Mouse (Mus musculus) hindbrain, embryonic 10.5 days (tissue): ENCODE measurements at regions not wholly inside any gene's neighbourhood (a gene's known extent, or its start where the extent isn't known, plus 50 kb on each side); places are given as distances from the start of the nearest gene placed in this dataset.

Experiments
- DNase-seq: peaks from one replicate; pipeline ENCODE4 v3.0.0-alpha.2; 2017; ENCODE audit warnings: low spot score
- H3K27ac ChIP-seq: fragments of 300-500 bp; sonication (generic); 2 replicates; pipeline ENCODE4 v1.5.1; 2016; ENCODE audit warnings: mild to moderate bottlenecking, moderate library complexity
- H3K27me3 ChIP-seq: fragments of 300-500 bp; sonication (generic); 2 replicates; pipeline ENCODE4 v1.6.1; 2016; ENCODE audit warnings: mild to moderate bottlenecking; ENCODE audit not compliant: poor library complexity, insufficient read depth, severe bottlenecking
- H3K36me3 ChIP-seq: fragments of 300-500 bp; sonication (generic); 2 replicates; pipeline ENCODE4 v1.6.1; 2016; ENCODE audit warnings: mild to moderate bottlenecking, moderate library complexity
- H3K4me1 ChIP-seq: fragments of 300-500 bp; sonication (generic); replicated peaks from 2 replicates; pipeline ENCODE4 v1.6.1; 2016; ENCODE audit warnings: mild to moderate bottlenecking
- H3K4me3 ChIP-seq: fragments of 300-500 bp; sonication (generic); 2 replicates; pipeline ENCODE4 v1.5.1; 2016; ENCODE audit warnings: mild to moderate bottlenecking, moderate library complexity
- H3K9me3 ChIP-seq: fragments of 300-500 bp; sonication (generic); 2 replicates; pipeline ENCODE4 v1.6.1; 2016; ENCODE audit warnings: mild to moderate bottlenecking, moderate library complexity
- WGBS: fragments of 180-500 bp; shearing (Covaris S2); methylation state at CpG from one replicate; pipeline ENCODE4 v1.1.7; 2016; 5-methylcytosine and 5-hydroxymethylcytosine counted together

DNA sequence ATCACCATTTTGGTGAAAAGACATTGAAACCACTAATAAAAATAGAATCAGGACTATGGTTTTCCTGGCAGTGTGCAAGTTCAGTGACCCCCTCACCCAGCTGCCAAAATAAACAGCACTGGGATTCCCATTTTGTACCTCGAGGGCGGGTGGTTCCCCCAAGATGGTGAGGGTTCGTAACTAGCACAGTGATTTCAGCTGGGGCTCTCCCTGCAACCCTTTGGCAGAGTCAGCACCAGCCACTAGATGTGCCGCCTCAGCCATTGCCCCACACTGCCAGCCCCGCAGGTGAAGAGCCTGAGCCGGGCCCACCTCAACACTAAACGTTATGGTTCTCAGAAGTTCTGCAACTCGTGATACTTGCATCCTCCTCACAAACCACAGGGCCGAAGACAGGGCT, 74.3 kb upstream of the Spdye4c start:
- DNase-seq, result no peak
- Histone ChIP-seq H3K9me3 (no peaks in the 10 kb centered on the region), H3K4me1 (no peaks in the 10 kb centered on the region), H3K4me3 (no peak overlapping the region), H3K27ac (no peak overlapping the region), H3K27me3 (no peaks in the 10 kb centered on the region), H3K36me3 (no peaks in the 10 kb centered on the region)
- 84% methylated on average over 9 of the region's 9 CpGs for WGBS

DNA sequence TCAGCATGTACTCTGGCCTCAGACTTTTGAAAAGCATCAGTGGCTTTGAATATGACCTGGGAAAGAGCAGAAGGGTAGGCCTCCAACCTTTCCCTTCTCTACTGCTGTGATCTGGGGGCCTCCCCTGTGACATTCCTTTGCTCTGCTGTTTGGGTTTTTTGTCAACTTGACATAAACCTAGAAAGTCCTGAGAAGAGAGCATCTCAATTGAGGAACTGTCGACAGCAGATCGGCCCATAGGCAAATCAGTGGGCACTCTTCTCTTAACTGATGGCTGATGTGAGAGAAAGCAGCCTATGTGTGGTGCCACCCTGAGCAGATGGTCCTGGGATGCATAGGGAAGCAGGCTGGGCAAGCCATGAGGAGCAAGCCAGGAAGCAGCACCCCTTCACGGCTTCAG, 72.9 kb upstream of the Spdye4c start:
- no peaks in the 10 kb centered on the region for H3K4me1 ChIP-seq
- H3K9me3 ChIP-seq, result no peaks in the 10 kb centered on the region
- no peak overlapping the region for H3K4me3 ChIP-seq
- 97% methylated on average over 3 of the region's 3 CpGs for WGBS
- no peaks in the 10 kb centered on the region for H3K36me3 ChIP-seq
- no peaks in the 10 kb centered on the region for H3K27me3 ChIP-seq
- no peak overlapping the region for H3K27ac ChIP-seq
- DNase-seq, result no peak

DNA sequence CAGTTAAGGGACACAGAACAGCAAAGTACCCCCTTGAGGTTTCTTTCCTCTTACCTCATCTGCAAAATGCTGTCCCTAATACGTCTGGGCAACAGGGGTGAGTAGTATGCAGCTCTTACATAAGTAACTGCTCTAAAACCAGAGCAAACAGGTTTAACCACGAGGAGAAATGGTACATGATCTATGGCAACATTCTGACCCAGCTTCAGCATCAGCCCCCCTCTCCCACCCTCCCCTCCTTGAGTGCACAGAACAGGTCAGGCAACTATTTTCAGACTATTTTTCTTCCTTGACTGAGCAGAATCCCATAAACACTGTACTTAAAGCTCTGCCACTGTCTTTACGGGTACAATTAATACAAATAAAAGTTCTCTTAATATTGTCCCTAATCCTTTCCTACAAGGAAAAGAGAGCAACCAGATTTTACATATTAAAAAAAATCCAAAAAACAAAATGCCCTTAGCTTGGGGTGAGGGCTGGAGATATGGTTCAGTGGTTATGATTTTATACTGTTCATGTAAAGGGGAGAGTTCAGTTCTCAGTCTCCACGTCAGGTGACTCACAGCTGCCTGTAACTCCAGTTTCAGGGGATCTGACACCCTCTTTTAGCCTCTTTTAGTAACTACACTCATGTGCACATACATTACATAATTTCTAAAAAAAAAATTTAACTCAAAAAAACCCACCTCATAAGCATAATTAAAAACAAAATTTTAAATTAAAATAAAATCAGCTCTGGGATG, 69.1 kb upstream of the Spdye4c start:
- Histone ChIP-seq H3K9me3 (no peaks in the 10 kb centered on the region), H3K4me3 (no peak overlapping the region), H3K4me1 (no peaks in the 10 kb centered on the region), H3K36me3 (no peaks in the 10 kb centered on the region), H3K27ac (no peak overlapping the region), H3K27me3 (no peaks in the 10 kb centered on the region)
- DNase-seq, result no peak
- 78% methylated on average over 4 of the region's 4 CpGs for WGBS

DNA sequence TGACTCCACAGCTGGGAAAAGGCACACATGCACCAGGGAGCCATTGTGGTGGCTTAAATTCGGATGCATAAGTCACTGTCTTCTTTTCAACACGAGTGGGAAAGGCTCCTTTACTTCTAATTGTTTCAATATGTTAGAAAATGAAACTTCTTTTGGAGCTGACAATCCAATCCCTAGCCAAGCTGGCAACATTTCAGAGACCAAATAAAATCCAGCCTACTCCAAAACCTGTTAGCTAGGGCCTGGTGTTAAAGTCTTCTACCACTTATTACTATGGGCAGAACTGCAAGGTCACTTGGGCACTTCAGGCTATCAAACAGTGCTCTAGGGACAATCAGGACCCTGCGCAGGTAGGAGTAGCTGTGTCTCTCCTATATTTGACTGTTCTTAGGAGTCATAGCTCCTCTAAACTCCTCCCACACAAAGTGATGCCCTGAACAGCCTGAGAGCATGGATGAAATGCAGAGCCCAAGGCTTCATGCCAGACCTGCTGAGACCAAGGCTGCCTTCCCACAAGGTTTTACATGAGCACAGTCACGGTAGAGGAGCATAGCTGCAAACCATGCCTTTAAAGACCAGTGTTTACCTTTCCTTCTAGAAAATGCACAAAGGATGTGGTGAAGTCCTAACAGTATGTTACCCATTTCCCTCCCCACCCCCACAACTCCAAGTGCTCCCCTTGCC, 67.4 kb upstream of the Spdye4c start:
- no peak for DNase-seq
- Histone ChIP-seq H3K4me1 (no peaks in the 10 kb centered on the region), H3K4me3 (no peak overlapping the region), H3K36me3 (no peaks in the 10 kb centered on the region), H3K27me3 (no peaks in the 10 kb centered on the region), H3K9me3 (no peaks in the 10 kb centered on the region), H3K27ac (no peak overlapping the region)
- WGBS, result 83% methylated on average over 4 of the region's 4 CpGs

DNA sequence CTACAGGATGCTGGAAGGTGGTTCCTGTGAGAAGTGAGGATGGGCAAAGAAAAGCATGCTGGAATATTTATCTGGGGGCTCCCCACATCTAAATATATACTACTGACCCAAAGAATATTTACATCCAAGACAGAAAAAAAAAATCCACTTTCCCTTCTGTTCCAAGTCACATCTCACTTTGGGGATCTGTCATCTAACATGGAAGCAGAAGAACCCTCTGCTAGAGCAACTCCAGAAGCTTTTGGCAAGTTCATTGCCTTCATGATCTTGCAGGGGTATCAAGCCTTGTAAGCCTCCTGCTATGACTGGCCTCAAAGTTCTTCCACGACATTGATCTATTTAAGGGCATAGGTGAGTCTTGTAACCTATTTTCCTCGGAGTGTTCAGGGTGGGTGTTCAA, 64.9 kb upstream of the Spdye4c start:
- no peak for DNase-seq
- Histone ChIP-seq H3K36me3 (no peaks in the 10 kb centered on the region), H3K27ac (no peak overlapping the region), H3K4me1 (no peaks in the 10 kb centered on the region), H3K4me3 (no peak overlapping the region), H3K9me3 (no peaks in the 10 kb centered on the region), H3K27me3 (no peaks in the 10 kb centered on the region)
- WGBS, result 84% methylated on average over 2 of the region's 2 CpGs

DNA sequence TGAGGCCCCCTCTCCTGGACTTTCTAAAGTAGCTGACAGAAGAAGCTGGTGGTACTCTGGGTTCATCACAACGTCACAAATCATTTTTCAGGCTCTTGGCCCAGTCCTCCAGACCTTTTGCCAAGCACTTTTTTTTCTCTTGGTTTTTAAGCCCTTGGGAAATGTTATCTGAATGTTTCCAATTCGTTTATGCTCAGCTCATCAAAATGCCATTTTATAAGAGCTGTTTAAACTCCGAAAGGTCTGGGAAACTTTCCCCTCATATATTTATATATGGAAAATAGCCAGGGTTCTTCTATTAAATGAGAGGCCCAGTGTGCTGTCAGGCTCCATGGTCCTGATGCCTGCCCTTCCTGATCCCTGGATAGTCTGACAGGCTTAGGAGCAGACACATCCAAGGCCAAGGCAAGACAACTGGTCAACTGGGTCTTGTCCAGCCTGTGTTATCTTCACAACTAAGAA, 64.1 kb upstream of the Spdye4c start:
- no peak overlapping the region for H3K27ac ChIP-seq
- H3K36me3 ChIP-seq, result no peaks in the 10 kb centered on the region
- H3K4me1 ChIP-seq, result no peaks in the 10 kb centered on the region
- no peaks in the 10 kb centered on the region for H3K27me3 ChIP-seq
- H3K4me3 ChIP-seq, result no peak overlapping the region
- no peaks in the 10 kb centered on the region for H3K9me3 ChIP-seq
- 70% methylated on average over 3 of the region's 3 CpGs for WGBS
- DNase-seq, result no peak

DNA sequence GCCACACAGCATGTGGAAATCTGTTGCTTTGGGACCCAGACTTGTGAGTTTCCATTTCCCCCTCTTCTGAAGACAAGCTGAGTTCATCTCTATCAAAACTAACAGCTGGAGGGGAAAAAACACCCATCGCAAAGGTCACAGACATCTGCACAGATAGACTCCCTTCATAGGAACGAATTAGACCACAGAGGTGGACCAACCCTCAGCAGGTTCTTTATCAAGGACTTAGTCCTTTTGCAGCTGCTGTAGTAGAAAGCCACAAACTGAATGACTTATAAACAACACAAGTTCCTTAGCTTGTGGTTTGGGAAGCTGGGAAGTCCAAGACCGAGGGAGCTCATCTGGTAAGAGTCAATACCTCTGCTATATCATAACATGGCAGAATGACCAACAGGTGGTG, 54.7 kb upstream of the Spdye4c start:
- DNase-seq, result no peak
- Histone ChIP-seq H3K27ac (no peak overlapping the region), H3K9me3 (peaks cover 6% of the 10 kb centered on the region; the same call in 1 of the 2 replicates), H3K36me3 (no peaks in the 10 kb centered on the region), H3K27me3 (no peaks in the 10 kb centered on the region), H3K4me1 (no peaks in the 10 kb centered on the region), H3K4me3 (no peak overlapping the region)
- WGBS, result 89% methylated on average over 3 of the region's 3 CpGs

DNA sequence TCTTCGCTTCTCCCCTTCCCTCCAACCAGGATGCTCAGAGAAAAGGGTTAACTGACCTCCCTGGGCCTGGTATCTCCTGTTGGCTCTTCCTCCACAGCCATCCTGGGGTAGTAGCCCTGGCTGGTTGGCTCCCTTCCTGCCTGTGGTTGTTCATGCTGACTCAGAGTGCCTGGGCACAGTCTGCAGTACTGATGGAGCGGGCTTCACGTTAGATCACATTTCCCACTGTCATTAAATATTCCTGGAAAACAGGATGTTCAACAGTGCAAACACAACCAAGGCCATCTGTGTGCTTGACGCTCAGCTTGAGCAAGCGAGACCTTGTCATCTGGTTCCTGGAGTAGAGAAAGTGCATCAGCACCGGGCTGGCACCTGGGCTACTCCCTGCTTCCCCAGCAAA, 53.6 kb upstream of the Spdye4c start:
- H3K9me3 ChIP-seq, result peaks cover 6% of the 10 kb centered on the region; the same call in 1 of the 2 replicates
- DNase-seq, result no peak
- H3K27ac ChIP-seq, result no peak overlapping the region
- H3K27me3 ChIP-seq, result no peaks in the 10 kb centered on the region
- no peak overlapping the region for H3K4me3 ChIP-seq
- WGBS, result 87% methylated on average over 6 of the region's 6 CpGs
- H3K4me1 ChIP-seq, result no peaks in the 10 kb centered on the region
- H3K36me3 ChIP-seq, result no peaks in the 10 kb centered on the region

DNA sequence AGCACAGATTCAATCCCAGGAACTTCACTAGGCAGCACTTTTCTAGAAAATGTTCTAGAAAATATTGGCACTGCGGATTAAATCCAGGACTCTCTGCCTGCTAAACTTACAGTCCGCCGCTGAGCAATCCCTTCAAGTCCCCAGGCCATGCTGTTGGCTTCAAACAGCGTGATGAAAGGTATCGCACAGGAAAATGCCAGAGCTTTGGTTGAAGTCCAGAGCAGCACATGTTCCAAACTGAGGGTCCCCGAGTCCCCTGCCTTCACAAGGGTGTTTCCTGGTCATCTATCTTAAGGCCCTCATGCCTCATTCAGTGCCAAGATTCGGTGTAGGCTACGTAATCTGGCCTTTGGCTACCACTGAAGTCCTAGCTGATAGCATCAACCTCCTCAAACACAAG, 52.3 kb upstream of the Spdye4c start:
- Histone ChIP-seq H3K27me3 (no peaks in the 10 kb centered on the region), H3K27ac (no peak overlapping the region), H3K4me3 (no peak overlapping the region), H3K36me3 (no peaks in the 10 kb centered on the region), H3K4me1 (no peaks in the 10 kb centered on the region), H3K9me3 (no peaks in the 10 kb centered on the region; the same call in 1 of the 2 replicates)
- 92% methylated on average over 8 of the region's 8 CpGs for WGBS
- no peak for DNase-seq
